Comparison of ENCODE assay signal across 30 mouse cellular contexts in the genomic region with DNA sequence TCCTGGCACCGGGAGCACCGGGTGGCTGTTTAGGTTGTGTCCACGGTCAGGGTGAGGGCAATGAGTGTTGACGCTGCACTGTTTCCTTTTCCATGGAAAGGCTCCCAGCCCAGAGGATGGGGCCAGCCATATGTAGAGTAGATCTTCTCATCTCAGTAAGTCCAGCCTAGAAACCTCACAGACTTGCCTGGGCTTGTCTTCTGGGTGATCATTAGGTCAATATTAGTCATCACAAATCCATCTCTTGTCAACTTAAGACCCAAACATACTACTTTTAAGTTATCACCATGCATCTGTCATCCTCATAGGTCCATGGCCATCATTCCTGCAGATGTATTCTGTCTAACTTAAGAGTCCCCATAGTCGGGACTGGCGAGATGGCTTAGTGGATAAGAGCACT.
"Had no signal": no experiment of that assay in that cellular context is flagged by ENCODE, and none has a peak within 500 bp of the region (broad histone marks: within the 10 kb centered on the region; RNA-seq: fewer than 3 reads in every experiment).

No protein-coding gene starts in this region.

- H3K27ac ChIP-seq: limb, embryonic 10.5 days; limb, embryonic 12.5 days; limb, embryonic 13.5 days; limb, embryonic 15.5 days; liver, embryonic 12.5 days; liver, embryonic 13.5 days; liver, embryonic 14.5 days; liver, embryonic 15.5 days; lung, embryonic 15.5 days; macrophage; midbrain, embryonic 10.5 days; midbrain, embryonic 12.5 days; midbrain, embryonic 13.5 days; midbrain, embryonic 15.5 days; neural tube, embryonic 12.5 days had no signal

- H3K4me1 ChIP-seq: limb, embryonic 10.5 days; limb, embryonic 12.5 days; limb, embryonic 13.5 days; liver, embryonic 12.5 days; midbrain, embryonic 10.5 days; midbrain, embryonic 12.5 days; midbrain, embryonic 13.5 days; midbrain, embryonic 15.5 days; neural tube, embryonic 12.5 days had no signal

- H3K36me3 ChIP-seq: limb, embryonic 10.5 days; limb, embryonic 12.5 days; limb, embryonic 13.5 days; limb, embryonic 15.5 days; liver, embryonic 12.5 days; liver, embryonic 13.5 days; liver, embryonic 15.5 days; lung, embryonic 15.5 days; midbrain, embryonic 10.5 days; midbrain, embryonic 12.5 days; midbrain, embryonic 13.5 days; midbrain, embryonic 15.5 days; neural tube, embryonic 12.5 days had no signal

- DNase-seq: left cerebral cortex, postnatal 4 days; liver; liver, embryonic 13.5 days; liver, postnatal 0 days; lung, adult 18-20 months; lung, adult 2 months; lung, embryonic 14.5 days; lung, postnatal 10 days; lung, postnatal 14 days; lung, postnatal 36 days; lung, postnatal 4 days; midbrain, embryonic 14.5 days had no signal

- H3K27me3 ChIP-seq: limb, embryonic 12.5 days; limb, embryonic 13.5 days; limb, embryonic 15.5 days; liver, embryonic 12.5 days; liver, embryonic 13.5 days; liver, embryonic 15.5 days; lung, embryonic 15.5 days; megakaryocyte, embryonic 14.5 days; midbrain, embryonic 12.5 days; midbrain, embryonic 13.5 days; midbrain, embryonic 15.5 days; neural tube, embryonic 12.5 days had no signal

- H3K9ac ChIP-seq: limb, embryonic 12.5 days; limb, embryonic 13.5 days; limb, embryonic 15.5 days; liver, embryonic 12.5 days; liver, embryonic 13.5 days; liver, embryonic 14.5 days; liver, embryonic 15.5 days; liver, postnatal 0 days; lung, embryonic 14.5 days; lung, embryonic 15.5 days; midbrain, embryonic 12.5 days; midbrain, embryonic 13.5 days; midbrain, embryonic 15.5 days; neural tube, embryonic 12.5 days had no signal

- H3K4me3 ChIP-seq: limb, embryonic 10.5 days; limb, embryonic 12.5 days; limb, embryonic 13.5 days; limb, embryonic 15.5 days; liver, embryonic 12.5 days; liver, embryonic 13.5 days; liver, embryonic 15.5 days; lung, embryonic 15.5 days; megakaryocyte, embryonic 14.5 days; midbrain, embryonic 10.5 days; midbrain, embryonic 12.5 days; midbrain, embryonic 13.5 days; midbrain, embryonic 15.5 days; myocyte; neural tube, embryonic 12.5 days had no signal

- H3K4me2 ChIP-seq: limb, embryonic 12.5 days; limb, embryonic 13.5 days; limb, embryonic 15.5 days; liver, embryonic 11.5 days; liver, embryonic 12.5 days; liver, embryonic 13.5 days; liver, embryonic 15.5 days; lung, embryonic 14.5 days; lung, embryonic 15.5 days; midbrain, embryonic 11.5 days; midbrain, embryonic 12.5 days; midbrain, embryonic 13.5 days; midbrain, embryonic 15.5 days; neural tube, embryonic 12.5 days had no signal

- H3K9me3 ChIP-seq: limb, embryonic 10.5 days; limb, embryonic 12.5 days; limb, embryonic 13.5 days; limb, embryonic 15.5 days; liver, embryonic 12.5 days; liver, embryonic 13.5 days; liver, embryonic 15.5 days; lung, embryonic 15.5 days; megakaryocyte, embryonic 14.5 days; midbrain, embryonic 10.5 days; midbrain, embryonic 12.5 days; midbrain, embryonic 13.5 days; midbrain, embryonic 15.5 days; neural tube, embryonic 12.5 days had no signal
